Mouse (Mus musculus): Measurements from ENCODE around the gene Rpl41. TPM values are rescaled to one million over a fixed set of nuclear protein-coding genes. Genes with fewer than 3 reads are reported as not detected.

Gene Rpl41
- polyA plus RNA-seq (2015; fragmentation: Nextera tagmentation; extraction: Ambion mirVana), result 3,897 and 4,536 TPM in 2 replicates

GRCm38 (mm10) chr10:128548947-128549681, at the start of gene Rpl41:
Gene Rpl41 (minus strand): TSS chr10:128549305.
- Histone ChIP-seq H3K4me2 (ENCODE audit: low read length) (peak within 1 kb of the TSS; percentile 70), H3K4me1 (replicated peaks; ENCODE audit: insufficient read depth, low read length) (no peaks in the 10 kb centered on the region), H3K4me3 (replicated peaks; ENCODE audit: low read depth, low read length) (peak within 1 kb of the TSS; percentile 61), H3K27ac (peak within 1 kb of the TSS; percentile 97), H3K9me3 (replicated peaks; ENCODE audit: low read length) (no peaks in the 10 kb centered on the region), H3K27me3 (ENCODE audit: insufficient read depth, low read length) (no peaks in the 10 kb centered on the region), H3K9ac (ENCODE audit: low read depth, low read length) (peak within 1 kb of the TSS; percentile 87), H3K36me3 (ENCODE audit: insufficient read depth, low read length) (peaks cover 8% of the 10 kb centered on the region; the same call in 1 of the 2 replicates)
- under 1% methylated on average over 31 of the region's 31 CpGs for WGBS
- ATAC-seq (replicated peaks; ENCODE audit: low FRiP score, low read depth) (peak; percentile 88), DNase-seq (ENCODE audit: low spot score) (peak; percentile 98)
- TF ChIP-seq CTCF (IDR thresholded peaks at IDR 0.05; ENCODE audit: low read depth), result no peak

GRCm38 (mm10) chr10:128598476-128598875, 49.4 kb upstream of the Rpl41 start:
- H3K9ac ChIP-seq (ENCODE audit: low read depth, low read length), result no peak overlapping the region
- DNase-seq (ENCODE audit: low spot score) (no peak), ATAC-seq (replicated peaks; ENCODE audit: low FRiP score, low read depth) (no peak)
- H3K9me3 ChIP-seq (replicated peaks; ENCODE audit: low read length), result no peaks in the 10 kb centered on the region
- no peak for TF ChIP-seq CTCF (IDR thresholded peaks at IDR 0.05; ENCODE audit: low read depth)
- no peaks in the 10 kb centered on the region for H3K36me3 ChIP-seq (ENCODE audit: insufficient read depth, low read length)
- H3K4me1 ChIP-seq (replicated peaks; ENCODE audit: insufficient read depth, low read length), result no peaks in the 10 kb centered on the region
- no peak overlapping the region for H3K4me2 ChIP-seq (ENCODE audit: low read length)
- no peaks in the 10 kb centered on the region for H3K27me3 ChIP-seq (ENCODE audit: insufficient read depth, low read length)
- no peak overlapping the region for H3K4me3 ChIP-seq (replicated peaks; ENCODE audit: low read depth, low read length)
- no peak overlapping the region for H3K27ac ChIP-seq
- WGBS, result 14% methylated on average over 2 of the region's 2 CpGs

DNA sequence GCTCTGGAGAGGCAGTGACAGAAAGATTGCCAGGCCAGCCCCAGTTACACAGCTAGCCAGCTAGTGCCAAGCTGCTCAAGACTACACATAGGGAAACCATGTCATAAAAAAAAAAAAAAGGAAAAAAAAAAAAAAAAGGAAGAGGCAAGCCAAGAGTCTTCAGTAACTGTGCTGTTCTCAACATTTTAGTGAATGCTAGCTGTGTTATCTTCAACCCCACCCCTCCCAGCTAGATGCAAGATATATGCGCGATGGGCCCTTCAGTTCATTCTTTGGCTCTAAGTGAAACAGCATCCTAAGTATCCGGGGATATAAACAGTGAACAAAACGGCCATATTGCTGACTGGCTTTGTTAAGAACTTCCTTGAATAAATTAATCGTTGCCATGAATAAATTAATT, 43.7 kb upstream of the Rpl41 start:
- H3K36me3 ChIP-seq (ENCODE audit: insufficient read depth, low read length), result no peaks in the 10 kb centered on the region
- 81% methylated on average over 5 of the region's 5 CpGs for WGBS
- H3K4me1 ChIP-seq (replicated peaks; ENCODE audit: insufficient read depth, low read length), result 0 out of 2 replicates have a peak, but pooled peaks cover 3% of the 10 kb centered on the region
- H3K27me3 ChIP-seq (ENCODE audit: insufficient read depth, low read length), result no peaks in the 10 kb centered on the region
- H3K9me3 ChIP-seq (replicated peaks; ENCODE audit: low read length), result no peaks in the 10 kb centered on the region
- H3K4me3 ChIP-seq (replicated peaks; ENCODE audit: low read depth, low read length), result no peak overlapping the region
- ATAC-seq (replicated peaks; ENCODE audit: low FRiP score, low read depth) (no peak), DNase-seq (ENCODE audit: low spot score) (no peak)
- no peak for TF ChIP-seq CTCF (IDR thresholded peaks at IDR 0.05; ENCODE audit: low read depth)
- no peak overlapping the region for H3K9ac ChIP-seq (ENCODE audit: low read depth, low read length)
- H3K27ac ChIP-seq, result no peak overlapping the region
- no peak overlapping the region for H3K4me2 ChIP-seq (ENCODE audit: low read length)

DNA sequence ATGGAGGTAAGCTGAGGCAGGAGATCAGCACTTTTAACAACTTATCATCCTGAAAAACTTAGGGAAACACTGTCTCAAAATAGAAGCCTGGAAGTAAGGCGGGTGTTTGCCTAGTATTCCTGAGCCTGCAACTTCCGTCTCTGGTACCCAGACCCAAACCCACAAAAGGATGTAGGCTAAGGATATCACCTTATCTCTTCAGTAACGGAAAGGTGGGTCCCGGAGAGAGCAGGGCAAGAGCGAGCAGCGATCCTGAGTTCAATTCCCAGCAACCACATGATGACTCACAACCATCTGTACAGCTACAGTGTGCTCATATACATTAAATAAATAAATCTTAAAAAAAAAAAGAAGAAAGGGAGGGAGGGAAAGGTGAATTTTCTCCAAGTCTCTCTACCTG, 42.3 kb upstream of the Rpl41 start:
- DNase-seq (ENCODE audit: low spot score) (no peak), ATAC-seq (replicated peaks; ENCODE audit: low FRiP score, low read depth) (no peak)
- Histone ChIP-seq H3K4me1 (replicated peaks; ENCODE audit: insufficient read depth, low read length) (0 out of 2 replicates have a peak, but pooled peaks cover 3% of the 10 kb centered on the region), H3K9ac (ENCODE audit: low read depth, low read length) (no peak overlapping the region), H3K36me3 (ENCODE audit: insufficient read depth, low read length) (no peaks in the 10 kb centered on the region), H3K4me3 (replicated peaks; ENCODE audit: low read depth, low read length) (no peak overlapping the region), H3K27me3 (ENCODE audit: insufficient read depth, low read length) (no peaks in the 10 kb centered on the region), H3K4me2 (ENCODE audit: low read length) (no peak overlapping the region), H3K9me3 (replicated peaks; ENCODE audit: low read length) (no peaks in the 10 kb centered on the region), H3K27ac (no peak overlapping the region)
- no peak for TF ChIP-seq CTCF (IDR thresholded peaks at IDR 0.05; ENCODE audit: low read depth)
- WGBS, result 88% methylated on average over 6 of the region's 6 CpGs

DNA sequence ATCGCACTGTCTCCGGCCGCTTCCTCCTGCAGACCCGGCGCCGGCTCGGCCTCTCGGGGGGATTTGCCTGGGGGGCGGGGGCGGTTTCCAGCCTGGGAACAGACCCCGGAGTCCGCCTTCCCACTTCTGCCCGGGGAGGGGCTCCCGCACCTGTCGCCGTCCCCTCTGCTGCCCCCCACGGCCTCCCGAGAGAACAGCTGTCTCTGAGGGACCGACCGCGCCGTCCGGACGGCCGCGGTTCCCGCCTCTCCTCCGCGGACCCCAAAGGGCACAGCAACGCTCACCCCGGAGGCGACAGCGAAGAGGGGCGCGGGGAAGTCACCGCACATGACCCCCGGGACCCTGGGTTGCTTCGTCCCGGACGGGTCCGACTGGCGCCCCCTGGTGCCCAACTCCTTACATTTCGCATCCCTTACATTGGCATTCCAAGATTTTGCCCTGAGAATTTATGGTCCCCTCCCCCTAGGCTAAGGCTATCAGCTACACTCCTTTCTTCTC, 41.1 kb upstream of the Rpl41 start:
- Histone ChIP-seq H3K9me3 (replicated peaks; ENCODE audit: low read length) (no peaks in the 10 kb centered on the region), H3K36me3 (ENCODE audit: insufficient read depth, low read length) (no peaks in the 10 kb centered on the region), H3K4me2 (ENCODE audit: low read length) (peak overlapping the region; percentile 99), H3K9ac (ENCODE audit: low read depth, low read length) (peak overlapping the region; percentile 65), H3K27me3 (ENCODE audit: insufficient read depth, low read length) (no peaks in the 10 kb centered on the region), H3K27ac (peak overlapping the region; percentile 95), H3K4me1 (replicated peaks; ENCODE audit: insufficient read depth, low read length) (0 out of 2 replicates have a peak, but pooled peaks cover 3% of the 10 kb centered on the region), H3K4me3 (replicated peaks; ENCODE audit: low read depth, low read length) (peak overlapping the region; percentile 71)
- WGBS, result 1% methylated on average over 38 of the region's 43 CpGs
- ATAC-seq (replicated peaks; ENCODE audit: low FRiP score, low read depth) (peak; percentile 37), DNase-seq (ENCODE audit: low spot score) (peak; percentile 84)
- TF ChIP-seq CTCF (IDR thresholded peaks at IDR 0.05; ENCODE audit: low read depth), result peak; percentile 82

- ATAC-seq (replicated peaks; ENCODE audit: low FRiP score, low read depth) (peak; percentile 73), DNase-seq (ENCODE audit: low spot score) (peak; percentile 63)
- no peaks in the 10 kb centered on the region for H3K9me3 ChIP-seq (replicated peaks; ENCODE audit: low read length)
- H3K36me3 ChIP-seq (ENCODE audit: insufficient read depth, low read length), result no peaks in the 10 kb centered on the region
- H3K4me3 ChIP-seq (replicated peaks; ENCODE audit: low read depth, low read length), result peak within 1 kb of the TSS; percentile 71
- no peak for TF ChIP-seq CTCF (IDR thresholded peaks at IDR 0.05; ENCODE audit: low read depth)
- 0 out of 2 replicates have a peak, but pooled peaks cover 3% of the 10 kb centered on the region for H3K4me1 ChIP-seq (replicated peaks; ENCODE audit: insufficient read depth, low read length)
- no peaks in the 10 kb centered on the region for H3K27me3 ChIP-seq (ENCODE audit: insufficient read depth, low read length)
- H3K9ac ChIP-seq (ENCODE audit: low read depth, low read length), result peak within 1 kb of the TSS; percentile 65
- peak within 1 kb of the TSS; percentile 95 for H3K27ac ChIP-seq
- peak within 1 kb of the TSS; percentile 99 for H3K4me2 ChIP-seq (ENCODE audit: low read length)
- under 1% methylated on average over 43 of the region's 43 CpGs for WGBS
These were observed 40.5 kb upstream of the Rpl41 start, which contains the start of gene Erbb3 for GRCm38 (mm10) chr10:128589464-128590192. Gene Erbb3 (minus strand): TSS chr10:128589652.
